Mouse (Mus musculus) kidney, adult 18-20 months (tissue): ENCODE results near the gene Gm9837.

ENCODE experiments used
- DNase-seq: peaks from one replicate; pipeline ENCODE4 v3.0.0; 2021

Gm9837 gene

DNA sequence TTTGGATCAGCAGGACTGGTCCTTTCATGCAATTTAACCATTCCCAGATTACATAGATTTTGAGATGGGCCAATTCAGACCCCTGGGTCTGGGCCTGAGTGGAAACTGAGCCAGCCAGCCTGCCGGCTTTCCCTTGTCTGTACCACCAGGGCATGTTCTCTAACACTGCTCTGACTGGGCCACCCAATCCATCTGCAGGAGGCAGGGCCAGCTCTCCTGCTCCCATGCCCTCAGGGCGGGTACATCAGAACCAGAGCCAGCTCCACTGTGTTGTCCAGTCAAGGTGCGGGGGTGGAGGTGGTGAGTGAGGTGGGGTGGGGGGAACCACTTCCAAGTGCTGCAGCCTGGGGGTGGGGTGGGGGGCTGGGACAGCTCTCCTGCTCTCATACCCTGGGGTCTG lies 16.1 kb upstream of the Gm9837 start:
- DNase-seq = no peak

- DNase-seq = no peak
Observed at GRCm38 (mm10) chr11:53485719-53486118, 15.4 kb upstream of the Gm9837 start.

DNA sequence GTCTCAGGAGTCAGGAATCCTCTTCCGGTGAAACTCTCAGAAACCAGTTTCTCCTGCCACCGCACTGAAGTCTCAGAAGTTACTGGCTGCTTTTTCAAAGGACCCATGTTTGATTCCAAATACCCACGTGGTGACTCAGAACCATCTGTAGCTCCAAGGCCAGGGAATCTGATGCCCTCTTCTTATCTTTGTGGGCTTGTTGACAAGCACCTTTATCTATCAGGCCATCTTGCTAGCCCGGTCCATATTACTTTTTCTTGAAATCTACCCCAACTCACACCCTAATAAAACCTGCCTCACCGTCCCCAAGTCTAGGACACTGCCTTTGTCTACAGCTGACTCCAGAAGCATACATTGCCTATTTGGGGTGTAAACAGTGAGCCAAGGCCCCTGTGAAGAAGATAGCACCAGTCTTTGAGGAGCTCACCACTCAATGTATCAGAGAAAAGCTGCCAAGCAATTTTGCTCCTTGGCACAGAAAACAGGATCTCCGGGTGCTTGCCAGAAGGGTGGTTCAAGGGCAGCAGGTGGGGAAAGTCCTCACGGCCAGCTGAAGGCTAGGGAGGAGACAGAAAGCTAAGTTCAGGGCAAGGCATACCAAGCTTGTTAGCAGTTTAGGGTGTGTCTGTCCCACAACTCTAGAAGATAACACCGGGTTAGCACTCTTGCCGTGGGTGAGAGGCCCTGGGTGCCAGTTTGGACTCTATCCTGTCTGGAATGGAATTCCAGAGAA lies 13.0 kb upstream of the Gm9837 start:
- DNase-seq = no peak

GRCm38 (mm10) chr11:53481088-53481730 lies 10.9 kb upstream of the Gm9837 start:
- DNase-seq = no peak

DNA sequence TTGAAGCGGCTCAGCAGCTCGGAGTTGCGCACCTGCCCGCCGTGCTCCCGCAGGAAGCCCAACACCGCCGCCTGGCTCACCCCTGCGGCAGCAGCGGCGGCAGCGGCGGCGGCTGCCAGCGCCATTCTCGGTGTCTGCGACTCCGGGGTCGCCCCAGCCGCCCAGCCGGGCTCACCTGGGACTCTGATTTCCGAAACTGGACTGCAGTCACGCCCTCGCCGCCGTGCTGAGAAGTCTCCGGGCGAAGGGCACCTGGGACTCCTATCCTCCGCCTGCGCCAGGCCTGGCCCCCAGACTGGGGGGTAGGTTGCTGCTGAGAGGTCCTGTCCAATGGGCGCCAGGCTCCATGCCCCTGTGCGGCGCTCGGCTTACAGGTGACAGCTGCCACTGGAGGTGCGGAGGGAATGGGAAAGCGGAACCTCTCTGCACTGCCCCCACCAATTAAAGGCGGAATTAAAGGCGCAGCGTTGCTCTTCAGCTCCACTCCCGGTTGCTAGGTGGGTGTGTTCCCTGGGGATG lies 9.6 kb upstream of the Gm9837 start, which contains the start of the genes Gm9945 and Sowaha:
Gene Gm9945 (plus strand): TSS at position 384 of the 519 bp plus-strand sequence.
Gene Sowaha (minus strand): TSS at position 492 of the 519 bp plus-strand sequence.
- peak; percentile 74 for DNase-seq

DNA sequence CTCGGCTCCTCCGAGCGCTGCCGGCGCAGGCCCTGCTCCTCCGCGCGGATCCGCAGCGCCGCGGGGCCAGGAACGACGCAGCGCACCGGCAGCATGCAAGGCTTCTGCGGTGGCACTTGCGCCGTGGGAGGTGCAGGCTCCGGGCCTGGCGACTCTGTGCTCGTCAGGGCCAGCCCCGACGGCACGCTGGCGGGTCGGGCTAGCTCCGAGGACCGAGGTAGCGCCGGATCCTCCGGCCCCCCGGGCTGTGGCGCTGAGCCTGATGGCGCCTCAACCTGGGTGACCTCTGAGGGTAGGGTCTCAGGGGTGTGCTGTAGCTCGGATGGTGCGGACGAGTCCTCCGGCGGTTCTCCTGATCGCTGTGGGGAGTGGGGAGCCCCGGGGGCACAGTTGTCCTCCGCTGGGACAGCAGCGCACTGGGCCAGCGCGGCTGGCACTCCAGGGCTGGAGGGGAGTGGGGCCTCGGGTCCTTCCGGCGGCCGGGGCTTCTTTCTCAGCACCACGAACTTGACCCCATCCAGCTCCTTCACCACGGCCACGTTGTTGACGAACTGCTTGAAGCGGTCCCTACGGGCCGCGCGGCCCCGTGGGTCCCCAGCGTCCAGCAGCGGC lies 9.0 kb upstream of the Gm9837 start:
- DNase-seq = peak; percentile 38

- peak; percentile 21 for DNase-seq
Observed at GRCm38 (mm10) chr11:53478383-53479170, 8.3 kb upstream of the Gm9837 start.

GRCm38 (mm10) chr11:53477833-53478232 lies 7.6 kb upstream of the Gm9837 start:
- no peak for DNase-seq

GRCm38 (mm10) chr11:53475620-53476019 lies 5.3 kb upstream of the Gm9837 start:
- DNase-seq = no peak

DNA sequence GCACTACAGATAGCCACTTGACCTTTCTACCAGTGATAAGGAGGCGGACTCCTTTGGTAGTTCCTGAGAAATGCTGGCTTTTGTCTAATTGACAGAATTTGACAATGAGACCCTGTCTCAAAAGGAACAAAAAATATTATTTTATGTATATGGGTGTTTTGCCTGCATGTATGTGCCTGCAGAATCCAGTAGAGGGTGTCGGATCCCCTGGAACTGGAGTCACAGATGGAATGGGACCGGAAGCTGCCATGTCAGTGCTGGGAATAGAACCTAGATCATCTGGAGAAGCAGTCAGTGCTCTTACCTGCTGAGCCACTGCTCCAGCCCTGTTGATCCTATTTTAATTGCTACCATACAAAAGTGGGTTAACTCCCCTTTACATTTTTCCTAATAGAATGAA lies 2.4 kb upstream of the Gm9837 start:
- DNase-seq = no peak

DNA sequence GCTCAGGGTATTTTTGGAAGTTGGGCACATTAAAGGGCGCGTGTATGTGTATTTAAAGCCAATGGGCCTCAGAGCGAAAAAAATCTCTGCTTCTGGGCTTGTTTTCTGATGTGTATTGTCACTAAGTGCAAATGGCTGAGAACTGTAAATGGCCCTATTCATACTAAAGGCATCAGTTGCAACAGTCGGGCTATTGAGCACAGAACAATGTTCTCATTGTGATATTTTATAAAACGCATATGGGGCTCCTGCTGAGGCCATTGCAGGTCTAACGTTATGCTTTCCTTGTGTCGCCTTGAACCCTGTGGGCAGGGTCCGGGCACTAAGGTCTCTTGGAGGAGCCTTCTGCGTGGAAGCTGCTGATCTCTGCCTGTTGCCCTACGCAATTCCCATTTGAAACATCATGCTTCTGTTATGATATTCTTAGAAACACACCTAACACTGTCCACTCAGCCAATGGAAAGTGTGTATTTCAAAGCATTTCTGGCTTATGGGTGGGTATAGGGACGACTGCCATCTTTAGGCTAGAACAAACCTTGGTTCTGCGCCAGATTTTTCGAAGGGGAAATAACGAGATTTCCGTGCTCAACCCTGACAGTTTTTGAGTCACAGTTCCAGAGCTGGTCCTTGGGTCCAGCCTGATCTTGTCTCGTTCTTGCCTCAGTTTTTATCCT lies 848 bp downstream of the Gm9837 start:
- DNase-seq = no peak

DNA sequence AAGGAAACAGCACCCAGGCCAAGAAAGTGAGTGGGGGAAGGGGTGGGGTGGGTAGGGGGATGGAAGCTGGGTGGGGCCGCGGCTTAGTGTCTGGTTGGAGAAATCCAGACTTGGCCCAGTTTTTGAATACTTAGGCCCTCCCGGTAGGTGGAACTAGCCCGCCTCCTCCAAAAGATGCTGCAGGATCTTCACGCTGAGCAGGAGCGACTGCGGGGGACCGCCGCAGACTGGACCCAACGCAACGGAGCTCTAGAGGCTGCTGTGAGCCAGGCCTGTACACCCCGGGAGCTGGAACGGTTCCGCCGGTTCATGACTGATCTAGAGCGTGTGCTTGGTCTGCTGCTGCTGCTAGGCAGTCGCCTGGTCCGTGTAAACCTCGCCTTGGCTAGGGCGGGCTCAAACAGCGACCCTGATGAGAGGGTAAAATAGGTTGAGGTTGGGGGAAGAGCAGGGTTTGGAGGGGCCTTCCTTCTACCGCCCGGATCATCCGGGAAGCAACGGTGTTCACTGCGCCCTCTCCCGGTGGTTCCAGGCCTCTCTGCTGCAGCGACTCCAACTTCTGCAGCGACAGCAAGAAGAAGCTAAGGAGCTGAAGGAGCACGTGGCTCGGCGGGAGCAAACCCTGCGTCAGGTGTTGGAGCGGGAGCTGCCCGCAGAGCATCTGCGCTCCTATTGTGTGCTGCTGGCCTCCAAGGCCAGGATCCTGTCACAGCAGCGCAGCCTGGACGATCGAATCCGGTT lies 3.9 kb downstream of the Gm9837 start:
- peak; percentile 81 for DNase-seq

DNA sequence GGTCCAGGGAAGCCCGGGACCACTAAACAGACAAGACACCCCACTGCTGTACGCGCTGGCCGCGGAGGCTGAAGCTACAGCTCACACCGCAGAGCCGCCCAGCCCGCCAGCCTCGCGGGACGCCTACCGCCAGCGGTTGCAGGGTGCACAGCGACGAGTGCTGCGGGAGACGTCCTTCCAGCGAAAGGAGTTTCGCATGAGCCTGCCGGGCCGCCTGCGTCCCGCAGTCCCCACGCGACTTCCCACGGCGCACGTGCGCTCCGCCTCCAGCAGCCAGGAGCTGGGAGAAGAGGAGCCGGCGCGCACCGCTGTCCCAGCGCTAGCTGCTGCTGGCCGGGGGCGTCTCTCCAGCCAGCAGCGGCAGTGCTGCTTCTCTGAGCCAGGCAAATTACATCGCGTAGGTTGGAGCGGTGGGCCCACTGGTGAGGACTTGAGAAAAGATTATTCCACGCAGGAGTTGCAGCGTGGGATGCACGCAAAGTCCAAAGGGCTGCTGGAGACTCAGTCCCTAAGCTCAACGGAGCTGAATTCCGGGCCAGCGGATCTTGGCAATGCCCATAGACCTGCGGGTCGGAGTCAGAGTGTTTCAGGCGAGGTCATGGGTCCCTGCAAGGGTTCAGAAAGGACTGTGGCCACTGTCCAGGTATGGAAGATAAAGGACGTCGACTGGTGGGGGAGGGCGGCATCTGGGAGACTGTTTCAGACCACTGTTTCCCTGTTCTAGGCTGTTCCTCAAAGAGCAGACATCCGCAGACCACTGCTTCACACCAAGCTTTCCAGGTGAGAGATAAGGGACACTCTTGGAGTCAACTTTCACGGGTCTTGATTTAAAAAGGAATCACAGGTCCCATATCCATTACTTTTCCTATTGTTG lies 6.5 kb downstream of the Gm9837 start:
- DNase-seq = no peak

- DNase-seq = no peak
Observed at GRCm38 (mm10) chr11:53461727-53462126, 8.6 kb downstream of the Gm9837 start.

- DNase-seq = no peak
Observed at GRCm38 (mm10) chr11:53460192-53460591, 10.1 kb downstream of the Gm9837 start.

- DNase-seq = no peak
Observed at GRCm38 (mm10) chr11:53458996-53459395, 11.3 kb downstream of the Gm9837 start.

DNA sequence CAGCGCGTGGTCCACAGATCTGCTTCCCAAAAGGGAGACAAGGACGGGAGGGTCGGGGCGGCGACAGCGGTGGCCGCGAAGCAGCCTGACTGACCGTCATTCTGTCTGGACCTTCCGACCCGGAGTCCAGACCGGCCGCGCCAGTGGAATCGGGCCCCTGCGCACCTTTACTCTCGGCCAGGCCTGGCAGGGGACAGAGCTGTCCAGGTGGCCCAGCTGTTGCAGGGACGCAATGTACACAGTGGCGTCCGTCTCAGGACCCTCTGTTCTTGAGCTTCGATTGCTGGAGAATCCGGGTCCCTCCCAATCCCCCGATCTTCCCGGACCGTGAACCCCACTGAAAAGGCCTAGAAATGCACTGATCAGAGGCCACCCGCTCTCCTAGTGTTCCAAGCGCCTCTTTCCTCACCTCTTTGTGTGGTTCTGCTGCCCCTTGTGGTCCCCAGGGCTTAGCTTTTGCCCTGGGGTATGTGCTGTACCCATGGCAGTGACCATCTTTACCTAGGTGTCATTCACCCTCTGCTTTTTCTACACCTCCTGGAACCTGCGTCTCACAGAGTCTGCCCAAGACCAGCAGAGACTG lies 12.8 kb downstream of the Gm9837 start:
- DNase-seq = no peak

DNA sequence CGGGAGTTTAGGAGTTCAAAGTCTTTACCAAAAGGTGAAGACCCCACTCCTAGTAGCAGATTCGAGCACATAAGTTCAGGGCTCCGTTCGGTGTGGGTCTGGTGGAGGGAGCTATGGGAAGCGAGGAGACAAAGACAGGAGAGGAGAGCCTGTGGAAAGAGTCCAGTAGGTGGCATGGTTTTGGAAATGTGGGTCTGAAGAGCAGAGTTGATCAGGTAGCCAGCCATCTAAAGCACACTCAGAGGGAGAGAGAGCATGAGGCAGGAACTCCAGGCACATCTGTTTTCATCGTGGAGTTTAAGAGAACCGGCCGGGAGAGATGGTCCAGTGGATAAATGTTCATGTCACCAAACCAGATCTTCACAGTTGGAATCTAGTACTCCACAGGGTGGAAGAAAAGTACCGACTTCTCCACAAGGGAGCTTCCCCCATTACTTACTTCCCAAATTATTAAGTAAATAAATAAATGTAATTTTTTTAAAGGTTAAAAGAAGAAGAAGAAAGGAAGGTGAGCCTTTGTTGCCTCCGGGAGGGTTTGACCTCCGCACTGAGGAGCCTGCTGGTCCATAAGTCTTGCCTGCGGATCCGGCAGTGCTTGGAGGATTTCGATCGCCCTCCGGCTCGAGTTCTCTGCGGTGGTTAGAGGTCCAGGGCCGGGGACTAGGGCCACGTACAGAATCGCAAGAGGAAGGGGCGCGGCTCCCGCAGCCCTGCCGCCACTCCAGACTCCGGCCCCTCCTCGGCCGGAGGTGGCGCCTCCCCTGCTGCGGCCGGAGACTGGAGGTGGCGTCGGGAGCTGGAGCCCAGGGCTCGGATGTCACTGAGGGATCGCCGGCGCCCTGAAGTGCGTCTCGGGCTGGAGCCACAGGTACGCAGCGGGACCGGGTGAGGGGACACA lies 13.6 kb downstream of the Gm9837 start, which contains the start of the genes Gm10447 and Shroom1:
Gene Gm10447 (minus strand): TSS at position 637 of the 898 bp plus-strand sequence.
Gene Shroom1 (plus strand): TSS at position 732 of the 898 bp plus-strand sequence.
- peak; percentile 70 for DNase-seq

DNA sequence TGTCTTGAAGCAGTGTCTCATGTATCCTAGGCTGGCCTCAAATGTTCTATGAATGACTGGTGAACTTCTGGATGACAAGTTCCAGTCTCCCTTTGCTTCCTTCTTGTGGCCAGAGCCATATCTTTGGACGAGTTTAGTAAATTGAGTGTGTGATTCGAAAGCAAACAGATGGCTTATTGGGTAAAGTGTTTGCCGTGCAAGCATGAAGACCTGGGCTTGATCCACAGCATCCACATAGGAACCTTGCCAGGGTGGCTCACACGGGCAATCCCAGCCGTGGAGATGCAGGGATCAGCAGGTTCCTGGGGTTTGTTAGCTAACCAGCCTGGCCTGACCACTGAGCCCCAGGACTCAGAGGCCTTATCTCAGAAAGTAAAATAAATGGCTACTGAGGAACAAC lies 17.2 kb downstream of the Gm9837 start:
- no peak for DNase-seq
